Mouse (Mus musculus) frontal cortex, postnatal 36 days (tissue): ENCODE measurements around the gene Iglon5.

Experiments
- DNase-seq, 2 experiments: peaks; one replicate each; pipeline ENCODE4 v3.0.0; 2022; ENCODE audit warnings: low spot score in 2 of 2

The Iglon5 gene

DNA sequence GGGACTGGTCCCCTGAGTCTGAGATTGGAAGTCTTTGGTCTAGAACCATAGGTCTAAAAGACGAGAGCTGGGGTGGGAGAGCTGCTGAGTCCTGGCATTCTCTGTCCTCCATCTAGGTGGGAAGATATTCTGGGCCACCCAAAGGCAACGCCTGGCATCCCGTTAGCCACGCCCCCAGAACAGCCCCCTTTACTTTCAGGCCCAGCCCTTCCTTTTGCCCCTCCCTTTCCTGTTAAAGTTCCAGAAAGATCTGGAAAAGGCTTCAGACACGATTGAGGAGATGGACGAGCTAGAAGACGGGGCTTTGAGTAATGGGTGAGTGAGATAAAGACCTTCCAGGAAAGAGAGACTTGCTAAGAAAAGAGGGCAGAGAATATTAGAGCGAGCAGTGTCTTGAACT is 62.5 kb downstream of the Iglon5 start, which contains the start of gene Lim2:
Gene Lim2, plus strand, starts transcription at position 265 of the 400 bp plus-strand sequence.
- no peak for DNase-seq

DNA sequence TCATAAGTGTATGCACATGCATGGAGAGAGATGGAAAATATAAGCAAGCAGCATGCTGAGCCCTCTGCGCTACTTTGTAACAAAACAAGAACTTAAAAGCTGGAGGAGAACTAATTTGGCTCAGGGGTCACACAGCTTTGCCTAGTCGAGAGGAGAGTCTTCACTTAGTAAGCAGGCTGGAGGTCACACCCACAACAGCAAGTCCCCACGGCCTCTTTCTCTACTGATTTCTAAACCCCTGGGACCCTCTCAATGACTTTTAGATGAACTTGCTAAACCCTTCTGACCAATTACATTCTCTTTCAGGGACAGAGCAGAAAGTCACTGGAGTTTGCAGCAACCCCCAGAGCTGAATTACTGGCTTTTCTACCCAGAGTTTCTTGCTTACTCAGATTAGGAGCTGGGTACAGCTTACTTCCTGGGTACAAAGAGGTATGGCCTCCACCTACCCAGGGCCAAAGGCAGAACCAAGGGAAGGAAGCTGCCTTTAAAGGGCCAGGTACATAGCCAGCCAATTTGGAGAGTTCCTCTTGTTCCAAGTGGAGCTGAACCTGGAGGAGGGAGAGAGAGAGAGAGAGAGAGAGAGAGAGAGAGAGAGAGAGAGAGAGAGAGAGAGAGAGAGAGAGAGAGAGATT is 65.8 kb downstream of the Iglon5 start:
- DNase-seq = no peak

DNA sequence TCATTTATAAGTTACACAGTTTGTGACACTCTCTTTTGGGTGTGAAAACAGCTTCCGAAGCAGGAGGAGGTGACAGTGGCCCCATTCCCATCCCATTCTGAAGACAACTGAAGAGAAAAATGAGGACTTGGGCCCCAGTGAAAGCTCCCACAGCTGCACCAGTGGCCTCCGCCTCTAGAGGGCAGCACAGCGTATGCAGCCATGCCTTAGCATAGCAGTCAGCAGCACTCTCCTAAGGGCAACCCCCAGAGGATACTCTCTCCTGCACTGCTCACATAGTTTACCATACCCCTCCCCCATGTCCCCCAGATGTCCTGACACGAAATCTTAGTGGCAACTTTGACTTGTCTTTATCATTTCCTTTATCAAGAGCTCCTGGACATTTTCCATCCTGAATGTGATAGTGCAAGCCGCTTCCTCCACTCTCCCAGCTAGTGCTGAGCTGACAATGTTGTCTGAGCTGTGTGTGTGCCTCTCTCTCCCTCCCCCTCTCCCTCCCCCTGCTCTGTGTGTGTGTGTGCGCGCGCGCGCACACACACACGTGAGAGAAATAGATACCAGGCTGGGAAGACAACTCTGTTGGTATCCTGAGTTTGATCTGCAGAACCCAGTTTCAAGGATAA is 66.8 kb downstream of the Iglon5 start:
- DNase-seq = peak; percentile 87 to 90
